8 mouse cellular contexts compared by ENCODE assay signal in genomic region chr5:67095651-67096377, GRCm38 (mm10). TPM values are rescaled to one million over a fixed set of nuclear protein-coding genes. Genes with fewer than 3 reads are reported as not detected.
DNase-seq lines count a peak whose midpoint lies in the region; ATAC-seq lines count a peak whose summit lies in the region.

No protein-coding gene starts in this region.

- H3K4me2 ChIP-seq in embryonic facial prominence, embryonic 13.5 days = peak overlapping the region; percentile 55
- H3K4me2 ChIP-seq in hindbrain, embryonic 12.5 days (replicated peaks) = peak overlapping the region; percentile 48
- peak overlapping the region; percentile 29 for H3K4me2 ChIP-seq in midbrain, embryonic 15.5 days

- H3K27ac ChIP-seq in embryonic facial prominence, embryonic 13.5 days = no peak overlapping the region
- H3K27ac ChIP-seq in hindbrain, embryonic 12.5 days = peak overlapping the region; percentile 73
- no peak overlapping the region for H3K27ac ChIP-seq in midbrain, embryonic 15.5 days

- under 1% methylated on average over 47 of the region's 47 CpGs for WGBS in embryonic facial prominence, embryonic 13.5 days
- under 1% methylated on average over 43 of the region's 47 CpGs for WGBS in hindbrain, embryonic 12.5 days
- WGBS in midbrain, embryonic 15.5 days = under 1% methylated on average over 46 of the region's 47 CpGs

- peaks cover 99% of the 10 kb centered on the region for H3K27me3 ChIP-seq in embryonic facial prominence, embryonic 13.5 days
- H3K27me3 ChIP-seq in hindbrain, embryonic 12.5 days = peaks cover 91% of the 10 kb centered on the region
- H3K27me3 ChIP-seq in midbrain, embryonic 15.5 days (replicated peaks) = peaks cover 84% of the 10 kb centered on the region

- no peaks in the 10 kb centered on the region for H3K9me3 ChIP-seq in embryonic facial prominence, embryonic 13.5 days
- no peaks in the 10 kb centered on the region for H3K9me3 ChIP-seq in hindbrain, embryonic 12.5 days (replicated peaks)
- H3K9me3 ChIP-seq in midbrain, embryonic 15.5 days = no peaks in the 10 kb centered on the region

- peaks cover 9% of the 10 kb centered on the region for H3K4me1 ChIP-seq in embryonic facial prominence, embryonic 13.5 days
- peaks cover 8% of the 10 kb centered on the region for H3K4me1 ChIP-seq in hindbrain, embryonic 12.5 days
- H3K4me1 ChIP-seq in midbrain, embryonic 15.5 days = peaks cover 6% of the 10 kb centered on the region

- H3K36me3 ChIP-seq in embryonic facial prominence, embryonic 13.5 days = no peaks in the 10 kb centered on the region
- H3K36me3 ChIP-seq in hindbrain, embryonic 12.5 days = no peaks in the 10 kb centered on the region
- H3K36me3 ChIP-seq in midbrain, embryonic 15.5 days (replicated peaks) = no peaks in the 10 kb centered on the region

- no peak for ATAC-seq in embryonic facial prominence, embryonic 13.5 days (ENCODE audit: insufficient number of reproducible peaks, insufficient read depth, low FRiP score, low TSS enrichment, low read depth)
- no peak for ATAC-seq in hindbrain, embryonic 12.5 days (ENCODE audit: low FRiP score)
- no peak for ATAC-seq in midbrain, embryonic 15.5 days (replicated peaks)
- ATAC-seq in granulocyte monocyte progenitor cell, adult 5-6 weeks (replicated peaks; ENCODE audit: poor library complexity, severe bottlenecking) = no peak
- ATAC-seq in megakaryocyte progenitor cell, adult 5-6 weeks (replicated peaks; ENCODE audit: poor library complexity) = no peak

- DNase-seq in layer of hippocampus, postnatal 10 days (ENCODE audit: low spot score in 2 of 2) = peak; percentile 15 to 18
- no peak for DNase-seq in layer of hippocampus, adult 9-10 months (ENCODE audit: low spot score)
- DNase-seq in thymus, postnatal 14 days = no peak

- no peak overlapping the region for H3K9ac ChIP-seq in embryonic facial prominence, embryonic 13.5 days
- H3K9ac ChIP-seq in hindbrain, embryonic 12.5 days = peak overlapping the region; percentile 44
- no peak overlapping the region for H3K9ac ChIP-seq in midbrain, embryonic 15.5 days

- H3K4me3 ChIP-seq in embryonic facial prominence, embryonic 13.5 days = peak overlapping the region; percentile 33
- H3K4me3 ChIP-seq in hindbrain, embryonic 12.5 days = peak overlapping the region; percentile 36
- H3K4me3 ChIP-seq in midbrain, embryonic 15.5 days = peak overlapping the region; percentile 19

RNA-seq across cellular contexts. Expression of gene Phox2b, which starts 3.3 kb away (rescaled TPM):
- not detected for total RNA-seq in layer of hippocampus, postnatal 10 days (2021)
- polyA plus RNA-seq in embryonic facial prominence, embryonic 13.5 days (2015; fragmentation: Nextera tagmentation; extraction: Ambion mirVana) = 0.35 and 0.44 TPM in 2 replicates
- polyA plus RNA-seq in hindbrain, embryonic 12.5 days (2016; fragmentation: Nextera tagmentation; extraction: Ambion mirVana) = 43.5 and 50.2 TPM in 2 replicates
- polyA plus RNA-seq in midbrain, embryonic 15.5 days (2015; fragmentation: Nextera tagmentation; extraction: Ambion mirVana) = 0.80 and 1.5 TPM in 2 replicates
- total RNA-seq in granulocyte monocyte progenitor cell, adult 5-6 weeks (2014; fragmentation: Nextera tagmentation) = not detected in 2 replicates
- not detected in 2 replicates for total RNA-seq in granulocyte monocyte progenitor cell, adult 5-6 weeks (2017)
- total RNA-seq in megakaryocyte progenitor cell, adult 5-6 weeks (2015) = not detected in 2 replicates
- total RNA-seq in megakaryocyte progenitor cell, adult 5-6 weeks (2017) = not detected in 2 replicates

Comparison
In these comparisons a context has a peak if more than half of its experiments do, and no peak if none do; other contexts are left out.
1. DNase-seq: peak in layer of hippocampus, postnatal 10 days (2 of 2); none in layer of hippocampus, adult 9-10 months (single experiment) and thymus, postnatal 14 days (single experiment).
2. Peak in every context shown above with its lines, with median percentiles within 50 percentile points of each other: H3K4me2 ChIP-seq and H3K4me3 ChIP-seq.